Mouse (Mus musculus) CH12.LX (cell line): Measurements from ENCODE around the gene Dlx2.

Experiments used
- CTCF ChIP-seq, 2 experiments: IDR thresholded peaks in 1 of 2; conservative IDR thresholded peaks in 1 of 2; 2 replicates each; pipeline ENCODE4 v1.5.1; 2011 to 2012; ENCODE audit warnings: low read depth in 2 of 2, low read length in 2 of 2, improper control_type of control experiment in 1 of 2, inconsistent platforms in 1 of 2, mild to moderate bottlenecking in 1 of 2, moderate library complexity in 1 of 2
- EP300 ChIP-seq: IDR thresholded peaks from 2 replicates; pipeline ENCODE4 v1.6.1; 2011; ENCODE audit warnings: low read length, improper control_type of control experiment
- MAFK ChIP-seq: IDR thresholded peaks from 2 replicates; pipeline ENCODE4 v1.6.1; 2011; ENCODE audit warnings: low read length, improper control_type of control experiment; ENCODE audit not compliant: insufficient replicate concordance
- MAX ChIP-seq: IDR thresholded peaks from 2 replicates; pipeline ENCODE4 v1.6.1; 2011; ENCODE audit warnings: low read length, improper control_type of control experiment
- MXI1 ChIP-seq: IDR thresholded peaks from 2 replicates; pipeline ENCODE4 v1.6.1; 2011; ENCODE audit warnings: mild to moderate bottlenecking, low read depth, low read length, improper control_type of control experiment
- POLR2A ChIP-seq: IDR thresholded peaks from 2 replicates; pipeline ENCODE4 v1.6.1; 2011; ENCODE audit warnings: low read depth, mild to moderate bottlenecking, improper control_type of control experiment, low read length
- SIN3A ChIP-seq: IDR thresholded peaks from 2 replicates; pipeline ENCODE4 v1.6.1; 2012; ENCODE audit warnings: low read length, improper control_type of control experiment, inconsistent platforms
- SMC3 ChIP-seq: IDR thresholded peaks from 2 replicates; pipeline ENCODE4 v1.6.1; 2011; ENCODE audit warnings: low read depth, low read length, improper control_type of control experiment
- UBTF ChIP-seq: IDR thresholded peaks from 2 replicates; pipeline ENCODE4 v1.6.1; 2012; ENCODE audit warnings: low read depth, mild to moderate bottlenecking, inconsistent platforms, low read length, improper control_type of control experiment, moderate library complexity
- USF1 ChIP-seq: IDR thresholded peaks from 2 replicates; pipeline ENCODE4 v1.6.1; 2014; ENCODE audit warnings: low read depth, mild to moderate bottlenecking, inconsistent platforms, low read length, improper control_type of control experiment
- USF2 ChIP-seq: conservative IDR thresholded peaks from 2 replicates; pipeline ENCODE4 v1.6.1; 2011; ENCODE audit warnings: low read depth, low read length, improper control_type of control experiment
- ZNF384 ChIP-seq: IDR thresholded peaks from 2 replicates; pipeline ENCODE4 v1.6.1; 2012; ENCODE audit warnings: low read depth, low read length, improper control_type of control experiment, inconsistent platforms

GRCm38 (mm10) chr2:71545882-71546639 is 493 bp downstream of the Dlx2 start:
- TF ChIP-seq CTCF (conservative IDR thresholded peaks at IDR 0.05 in 1 of 2, IDR thresholded peaks at IDR 0.05 in 1 of 2; ENCODE audit: low read depth in 2 of 2, low read length in 2 of 2), result no peak
- TF ChIP-seq MAX, result no peak
- TF ChIP-seq SMC3, result no peak
- no peak for TF ChIP-seq POLR2A
- no peak for TF ChIP-seq USF1
- no peak for TF ChIP-seq UBTF
- no peak for TF ChIP-seq SIN3A
- no peak for TF ChIP-seq MXI1
- no peak for TF ChIP-seq MAFK
- TF ChIP-seq USF2, result no peak
- TF ChIP-seq ZNF384, result no peak
- TF ChIP-seq EP300, result no peak
